Mouse (Mus musculus) kidney, postnatal 0 days (tissue): ENCODE measurements around the gene Psmf1. TPM values are rescaled to one million over a fixed set of nuclear protein-coding genes. Genes with fewer than 3 reads are reported as not detected.

ENCODE experiments used
- ATAC-seq: fragments of 200-750 bp; cut with Nextera tagmentation; replicated peaks from 2 replicates; pipeline ENCODE4 v1.8.0; 2017; ENCODE audit warnings: low read depth, moderate number of reproducible peaks, moderate TSS enrichment, moderate library complexity; ENCODE audit not compliant: low FRiP score
- DNase-seq: peaks from one replicate; pipeline ENCODE4 v3.0.0-alpha.2; 2016; ENCODE audit warnings: low spot score
- H3K27ac ChIP-seq: fragments of 300-500 bp; sonication (generic); 2 replicates; pipeline ENCODE4 v1.5.1; 2014; ENCODE audit warnings: mild to moderate bottlenecking
- H3K27me3 ChIP-seq: fragments of 300-500 bp; sonication (generic); 2 replicates; pipeline ENCODE4 v1.6.1; 2014; ENCODE audit warnings: low read length, mixed read lengths; ENCODE audit not compliant: insufficient read depth
- H3K36me3 ChIP-seq: fragments of 300-500 bp; sonication (generic); 2 replicates; pipeline ENCODE4 v1.6.1; 2014; ENCODE audit warnings: low read length, mixed read lengths; ENCODE audit not compliant: insufficient read depth
- H3K4me1 ChIP-seq: fragments of 300-500 bp; sonication (generic); replicated peaks from 2 replicates; pipeline ENCODE4 v1.6.1; 2014; ENCODE audit warnings: antibody characterized with exemption, low read length, mixed read lengths; ENCODE audit not compliant: insufficient read depth
- H3K4me2 ChIP-seq: fragments of 300-500 bp; sonication (generic); 2 replicates; pipeline ENCODE4 v1.6.1; 2014; ENCODE audit warnings: mild to moderate bottlenecking, low read length, moderate library complexity, mixed read lengths
- H3K4me3 ChIP-seq: fragments of 300-500 bp; sonication (generic); replicated peaks from 2 replicates; pipeline ENCODE4 v1.5.1; 2014; ENCODE audit warnings: low read depth, low read length
- H3K9ac ChIP-seq: fragments of 300-500 bp; sonication (generic); 2 replicates; pipeline ENCODE4 v1.6.1; 2014; ENCODE audit warnings: low read depth, low read length
- H3K9me3 ChIP-seq: fragments of 300-500 bp; sonication (generic); replicated peaks from 2 replicates; pipeline ENCODE4 v1.6.1; 2016; ENCODE audit warnings: low read length, inconsistent platforms, mixed read lengths
- CTCF ChIP-seq: IDR thresholded peaks from 2 replicates; pipeline ENCODE4 v1.5.1; 2016; ENCODE audit warnings: antibody characterized with exemption, low read depth, mild to moderate bottlenecking, moderate library complexity
- WGBS: fragments of 180-500 bp; shearing (Covaris S2); extraction: QIAGEN DNeasy Blood & Tissue Kit; methylation state at CpG from one replicate; pipeline ENCODE4 v1.1.7; 2014; 5-methylcytosine and 5-hydroxymethylcytosine counted together
- polyA plus RNA-seq: library from polyadenylated mRNA; unstranded; fragments of >200 nt; fragmentation: Nextera tagmentation; extraction: Ambion mirVana; gene quantifications from 2 replicates; pipeline ENCODE4 v1.2.1, GENCODE M21; 2015

Psmf1 gene
- polyA plus RNA-seq, 1 experiment from 2014 or later: 45.1 TPM

DNA sequence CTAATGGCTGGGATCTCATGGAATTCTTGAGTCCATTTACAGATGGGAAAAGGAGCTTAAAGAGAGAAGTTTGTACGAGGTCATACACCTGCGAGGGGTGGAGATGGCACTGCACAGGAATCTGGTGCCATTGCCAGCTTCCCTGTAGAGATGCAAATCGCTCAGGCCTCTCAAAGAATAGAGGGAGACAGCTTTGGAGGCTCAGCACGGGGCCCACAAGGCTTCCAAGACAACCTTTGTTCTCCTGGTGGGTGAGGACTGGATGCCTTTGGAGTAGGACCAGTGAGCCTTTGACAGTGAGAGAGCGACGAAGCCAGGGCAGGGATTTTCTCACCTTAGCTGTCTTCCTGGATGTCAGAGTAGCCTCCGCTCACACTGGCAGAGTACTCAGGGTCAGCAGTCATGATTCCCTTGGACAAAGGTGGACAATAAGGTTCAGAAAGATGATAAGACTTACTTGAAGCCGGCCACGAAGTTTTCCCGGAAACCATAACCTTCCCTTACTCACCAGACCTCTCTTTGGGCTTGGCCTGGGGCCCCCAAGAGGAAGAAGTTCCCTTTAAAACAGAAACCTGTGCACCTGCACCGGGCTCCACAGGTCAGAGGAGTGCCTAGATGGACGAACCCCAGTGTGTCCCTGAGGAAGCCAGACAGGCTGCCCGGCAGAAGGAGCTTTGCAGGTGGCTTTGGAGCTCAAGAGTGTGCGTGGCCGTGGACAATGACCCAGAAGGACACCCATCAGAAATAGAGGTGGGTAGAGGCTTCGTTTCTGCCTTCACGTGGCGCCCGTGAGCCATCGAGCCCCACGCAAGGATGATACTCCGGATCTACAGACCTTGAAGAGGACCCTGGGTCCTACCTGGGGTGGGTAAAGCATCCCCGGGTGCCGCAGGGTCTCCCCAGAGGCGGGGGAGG, 42.5 kb downstream of the Psmf1 start, which contains the start of gene Tmem74b:
Tmem74b (plus strand) TSS at position 778 of the 915 bp plus-strand sequence.
- no peak for TF ChIP-seq CTCF
- Histone ChIP-seq H3K9ac (peak within 1 kb of the TSS; percentile 55), H3K27me3 (peaks cover 21% of the 10 kb centered on the region), H3K9me3 (no peaks in the 10 kb centered on the region), H3K36me3 (no peaks in the 10 kb centered on the region), H3K4me1 (peaks cover 12% of the 10 kb centered on the region), H3K4me2 (peak within 1 kb of the TSS; percentile 98), H3K4me3 (peak within 1 kb of the TSS; percentile 55), H3K27ac (no peak within 1 kb of the TSS)
- ATAC-seq (peak; percentile 46; the same call in 1 of the 2 replicates), DNase-seq (no peak)
- 8% methylated on average over 25 of the region's 25 CpGs for WGBS

DNA sequence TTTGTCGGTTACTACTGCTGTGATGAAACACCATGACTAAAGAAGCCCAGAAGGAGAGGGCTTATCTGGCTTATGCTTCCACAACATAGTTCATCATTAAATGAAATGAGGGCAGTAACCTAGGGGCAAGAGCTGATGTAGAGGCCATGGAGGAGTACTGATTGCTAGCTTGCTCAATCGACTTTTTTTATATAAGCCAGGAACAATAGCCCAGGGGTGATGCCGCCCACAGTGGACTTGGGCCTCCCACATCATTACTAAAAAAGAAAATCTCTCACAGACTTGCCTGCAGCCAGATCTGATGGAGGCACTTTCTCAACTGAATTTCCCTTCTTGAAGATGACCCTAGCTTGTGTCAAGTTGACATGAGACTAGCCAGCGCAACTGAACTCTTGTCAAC, 61.0 kb downstream of the Psmf1 start:
- Histone ChIP-seq H3K36me3 (no peaks in the 10 kb centered on the region), H3K4me1 (no peaks in the 10 kb centered on the region), H3K4me2 (no peak overlapping the region), H3K27me3 (no peaks in the 10 kb centered on the region), H3K4me3 (no peak overlapping the region), H3K9ac (no peak overlapping the region), H3K27ac (no peak overlapping the region), H3K9me3 (no peaks in the 10 kb centered on the region)
- no peak for DNase-seq
- ATAC-seq: no peak
- 89% methylated on average over 4 of the region's 4 CpGs for WGBS
- TF ChIP-seq CTCF: no peak

DNA sequence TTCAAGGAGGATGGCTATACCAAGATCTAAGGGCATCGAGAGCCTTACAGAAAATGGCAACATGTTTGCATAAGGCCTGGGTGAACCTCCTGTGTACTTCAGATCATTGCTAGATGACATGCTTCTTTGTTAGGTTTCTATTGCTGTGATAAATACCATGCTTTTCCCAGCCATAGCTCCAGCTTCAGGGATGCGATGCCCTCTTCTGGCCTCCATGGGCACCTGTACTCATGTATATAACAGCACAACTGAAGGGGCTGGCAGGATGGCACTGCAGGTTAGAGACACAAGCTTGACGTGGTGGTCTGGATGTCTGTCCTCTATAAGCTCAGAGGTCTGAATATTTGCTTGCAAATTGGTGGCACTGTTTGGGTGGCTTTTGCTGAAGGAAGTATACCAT, 61.6 kb downstream of the Psmf1 start:
- 55% methylated on average over 3 of the region's 3 CpGs for WGBS
- peak; percentile 73 for TF ChIP-seq CTCF
- no peaks in the 10 kb centered on the region for H3K27me3 ChIP-seq

DNA sequence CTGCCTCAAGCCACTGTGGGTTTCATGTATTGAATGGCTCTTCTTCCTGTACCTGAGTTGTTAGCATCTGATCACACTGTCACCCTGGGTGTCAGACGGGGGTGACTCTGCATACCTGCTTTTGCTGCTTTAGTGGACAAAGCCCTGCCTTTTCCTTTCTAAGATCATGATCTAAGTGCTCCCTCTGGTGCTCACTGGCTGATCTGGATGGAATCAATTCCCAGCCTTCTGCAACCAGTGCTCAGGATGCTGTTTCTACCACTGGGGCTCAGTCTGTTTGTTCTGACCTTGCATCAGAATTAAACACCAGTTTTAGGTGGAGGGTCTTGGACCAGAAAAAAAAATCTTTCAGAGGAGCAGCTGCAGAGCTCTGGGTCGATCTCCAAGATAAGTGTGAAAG, 67.8 kb downstream of the Psmf1 start:
- H3K36me3 ChIP-seq: no peaks in the 10 kb centered on the region
- H3K4me3 ChIP-seq: no peak overlapping the region
- no peaks in the 10 kb centered on the region for H3K4me1 ChIP-seq
- ATAC-seq (no peak; the same call in 1 of the 2 replicates), DNase-seq (no peak)
- no peak overlapping the region for H3K4me2 ChIP-seq
- H3K9me3 ChIP-seq: no peaks in the 10 kb centered on the region
- WGBS: 69% methylated on average over 2 of the region's 2 CpGs
- H3K9ac ChIP-seq: no peak overlapping the region
- H3K27me3 ChIP-seq: no peaks in the 10 kb centered on the region
- no peak overlapping the region for H3K27ac ChIP-seq
- TF ChIP-seq CTCF: peak; percentile 32; the same call in 1 of the 2 replicates

More for the DNA sequence above, 61.6 kb downstream of the Psmf1 start:
- no peaks in the 10 kb centered on the region for H3K9me3 ChIP-seq
- H3K9ac ChIP-seq: no peak overlapping the region
- H3K27ac ChIP-seq: no peak overlapping the region
- H3K36me3 ChIP-seq: no peaks in the 10 kb centered on the region
- H3K4me1 ChIP-seq: no peaks in the 10 kb centered on the region
- 0 out of 2 replicates have a peak, but pooled peaks have one; percentile 43 for ATAC-seq
- no peak overlapping the region for H3K4me2 ChIP-seq
- H3K4me3 ChIP-seq: no peak overlapping the region
- peak; percentile 51 for DNase-seq

DNA sequence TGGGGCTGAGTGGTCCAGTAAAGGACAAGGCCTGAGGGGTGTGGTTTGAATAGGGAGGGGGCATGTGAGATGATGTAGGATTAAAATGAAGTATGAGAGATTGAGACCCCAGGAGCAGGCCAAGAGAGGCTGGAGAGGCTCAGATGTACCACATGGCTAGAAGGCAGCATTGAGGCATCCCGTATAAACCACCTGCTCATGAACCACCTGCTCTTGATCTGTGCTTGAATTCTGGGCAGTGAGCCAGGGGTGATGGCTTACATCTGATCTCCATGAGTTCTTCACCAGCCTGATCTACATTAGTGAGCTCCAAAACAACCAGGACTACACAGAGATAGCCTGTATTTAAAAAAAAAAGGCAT, 73.0 kb downstream of the Psmf1 start:
- DNase-seq: no peak
- H3K4me2 ChIP-seq: no peak overlapping the region
- H3K4me3 ChIP-seq: no peak overlapping the region
- H3K9me3 ChIP-seq: no peaks in the 10 kb centered on the region
- WGBS: 47% methylated on average over 1 of the region's 1 CpGs
- H3K4me1 ChIP-seq: no peaks in the 10 kb centered on the region
- no peak for TF ChIP-seq CTCF
- 0 out of 2 replicates have a peak, but pooled peaks have one; percentile 36 for ATAC-seq
- H3K36me3 ChIP-seq: no peaks in the 10 kb centered on the region
- no peaks in the 10 kb centered on the region for H3K27me3 ChIP-seq
- H3K27ac ChIP-seq: no peak overlapping the region
- no peak overlapping the region for H3K9ac ChIP-seq

DNA sequence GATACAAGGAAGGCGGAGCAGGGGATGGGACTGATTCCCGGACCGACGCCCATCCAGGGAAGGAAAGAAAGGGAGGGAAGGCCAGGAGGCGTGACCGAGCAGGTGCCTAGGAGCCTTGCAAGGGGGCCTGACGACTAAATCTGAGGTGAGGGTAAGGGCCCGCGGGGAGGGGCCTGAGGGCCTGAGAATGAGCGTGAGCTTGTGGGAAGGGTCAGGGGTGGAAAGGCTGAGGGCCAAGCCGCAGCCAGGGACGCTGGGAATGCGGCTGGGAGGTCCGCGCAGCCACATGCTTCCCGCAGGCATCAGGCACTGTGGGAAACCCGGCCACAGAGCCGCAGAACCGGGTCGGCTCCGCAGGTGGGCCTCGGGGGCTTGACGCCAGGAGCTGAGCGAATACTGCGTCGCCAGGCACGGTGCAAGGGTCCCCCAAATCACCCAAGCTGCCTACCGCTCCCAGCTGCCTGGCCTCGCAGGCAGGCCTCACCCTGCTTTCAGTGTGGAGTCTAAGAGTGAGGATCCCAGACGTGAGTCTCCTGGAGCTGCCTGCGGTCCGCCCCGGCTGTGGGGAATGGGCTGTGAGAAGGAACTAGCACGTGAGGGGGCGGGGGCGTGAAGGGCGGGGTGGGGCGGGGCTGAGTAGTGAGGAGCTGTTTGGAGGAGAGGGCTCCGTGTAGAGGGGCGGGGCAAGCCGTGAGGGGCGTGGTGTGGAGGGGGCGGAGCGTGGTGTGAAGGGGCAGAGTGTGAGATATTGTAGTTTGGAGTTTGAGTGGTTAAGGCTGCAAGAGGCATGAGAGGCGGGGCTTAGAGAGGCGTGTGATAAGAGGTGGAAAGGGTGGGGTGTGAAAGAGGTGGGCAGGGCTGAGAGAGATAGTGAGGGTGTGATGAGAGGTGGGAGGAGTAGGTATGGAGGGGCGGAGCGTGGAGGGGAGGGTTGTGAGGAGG, 73.7 kb downstream of the Psmf1 start:
- TF ChIP-seq CTCF: no peak
- ATAC-seq (peak; percentile 54; the same call in 1 of the 2 replicates), DNase-seq (no peak)
- Histone ChIP-seq H3K36me3 (no peaks in the 10 kb centered on the region), H3K27me3 (no peaks in the 10 kb centered on the region; the same call in 1 of the 2 replicates), H3K27ac (no peak overlapping the region), H3K4me2 (no peak overlapping the region), H3K4me3 (no peak overlapping the region), H3K4me1 (no peaks in the 10 kb centered on the region), H3K9me3 (no peaks in the 10 kb centered on the region), H3K9ac (no peak overlapping the region)
- 39% methylated on average over 47 of the region's 48 CpGs for WGBS
